Mouse (Mus musculus): Measurements from ENCODE around the gene Itpr3. TPM values are rescaled to one million over a fixed set of nuclear protein-coding genes. Genes with fewer than 3 reads are reported as not detected.

The Itpr3 gene
- total and polyA plus RNA-seq, 3 experiments = 4.6 to 6.7 (median 6.2) TPM

DNA sequence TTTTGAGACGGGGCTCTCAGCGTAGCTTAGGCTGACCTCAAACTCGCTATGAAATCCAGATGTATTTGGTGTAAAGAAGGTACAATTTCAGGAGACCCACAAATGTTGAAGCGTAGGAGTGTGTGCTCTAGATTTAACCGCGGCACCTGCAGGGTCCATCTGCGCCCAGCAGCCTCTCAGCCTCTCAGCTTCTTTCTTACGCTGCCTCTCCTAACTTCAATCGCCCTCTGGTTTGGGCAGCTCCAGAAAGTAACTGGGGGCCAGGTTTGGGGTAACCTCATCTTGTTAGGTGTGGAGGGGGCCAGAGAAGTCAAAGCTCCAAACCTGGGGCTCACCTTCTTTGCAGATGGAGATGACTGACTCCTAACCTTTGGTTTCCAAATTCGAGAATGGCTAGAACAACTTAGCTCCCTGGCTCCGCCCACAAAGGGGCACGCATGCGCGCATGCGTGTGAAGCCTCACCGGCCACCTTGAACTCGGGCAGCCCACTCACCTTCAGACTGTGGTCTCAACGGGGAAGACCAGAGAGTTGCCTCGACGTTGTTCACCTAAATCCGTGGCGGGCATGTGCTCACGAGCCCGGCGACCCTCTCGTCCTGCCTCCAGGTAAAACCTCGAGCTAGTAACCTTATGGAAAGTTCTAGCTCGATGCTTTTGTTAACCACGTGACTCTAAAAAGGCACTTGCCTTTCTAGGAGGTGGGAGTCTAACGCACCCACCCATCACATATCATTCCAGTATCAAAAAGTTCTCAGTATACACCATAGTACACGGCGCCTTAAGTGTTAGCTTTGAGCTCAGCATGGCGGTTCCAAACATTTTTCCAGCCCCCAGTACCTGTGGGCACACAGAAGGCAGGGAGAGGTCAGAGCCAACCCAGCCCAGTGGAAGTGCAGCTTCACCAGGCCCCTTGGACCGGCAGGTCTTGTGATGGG lies 39.3 kb upstream of the Itpr3 start:
- DNase-seq = peak; percentile 89 to 92
- intact Hi-C loops (cut with DNase I) = no loop called here
- H3K27ac ChIP-seq = peak overlapping the region; percentile 92
- no peaks in the 10 kb centered on the region for H3K36me3 ChIP-seq (ENCODE audit: control insufficient read depth, insufficient read depth, low read length)
- peak overlapping the region; percentile 79 for H3K4me3 ChIP-seq
- H3K27me3 ChIP-seq (ENCODE audit: control insufficient read depth, insufficient read depth, low read length) = no peaks in the 10 kb centered on the region
- 9% methylated on average over 34 of the region's 34 CpGs for WGBS
- H3K79me2 ChIP-seq (replicated peaks; ENCODE audit: control insufficient read depth, insufficient read depth, low read length) = no peaks in the 10 kb centered on the region
- H3K4me1 ChIP-seq (ENCODE audit: control insufficient read depth, insufficient read depth, low read length) = peaks cover 4% of the 10 kb centered on the region; the same call in 1 of the 2 replicates
- peak overlapping the region; percentile 63 for H3K9ac ChIP-seq (ENCODE audit: low read depth, low read length)
- TF ChIP-seq CTCF (IDR thresholded peaks at IDR 0.05) (no peak), POLR2A (IDR thresholded peaks at IDR 0.05; ENCODE audit: insufficient read depth, low read depth, low read length) (peak; percentile 75), EP300 (IDR thresholded peaks at IDR 0.05; ENCODE audit: insufficient read depth, low read depth, low read length) (0 out of 2 replicates have a peak, but pooled peaks have one; percentile 11)

DNA sequence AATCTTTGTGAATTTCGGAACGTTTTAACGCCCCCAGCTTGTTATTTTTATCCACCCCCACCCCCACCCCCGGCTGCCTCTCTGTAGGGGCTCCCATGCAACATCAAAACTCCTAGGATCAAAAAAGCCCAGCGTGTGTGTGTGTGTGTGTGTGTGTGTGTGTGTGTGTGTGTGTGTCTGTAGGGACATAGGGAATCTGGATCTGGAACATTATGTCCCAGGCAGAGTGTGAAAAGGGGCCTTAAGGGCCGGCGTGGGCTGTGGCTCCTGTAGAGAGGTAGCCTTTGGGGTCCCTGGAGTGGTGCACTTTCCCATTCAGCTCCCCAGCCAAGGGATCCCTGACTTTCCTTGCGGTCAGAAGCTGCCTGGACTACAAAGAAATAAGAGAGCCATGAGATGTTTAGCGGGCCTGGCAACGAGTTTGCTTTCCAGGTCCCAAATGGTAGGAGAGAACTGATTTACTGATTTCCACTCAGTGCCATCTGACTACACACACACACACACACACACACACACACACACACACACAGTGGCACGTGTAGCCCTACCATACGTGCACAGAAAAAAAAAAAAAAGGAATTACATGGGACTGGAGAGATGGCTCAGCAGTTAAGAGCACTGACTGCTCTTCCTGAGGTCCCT lies 38.4 kb upstream of the Itpr3 start:
- H3K79me2 ChIP-seq (replicated peaks; ENCODE audit: control insufficient read depth, insufficient read depth, low read length) = no peaks in the 10 kb centered on the region
- H3K9ac ChIP-seq (ENCODE audit: low read depth, low read length) = peak overlapping the region; percentile 63
- H3K27me3 ChIP-seq (ENCODE audit: control insufficient read depth, insufficient read depth, low read length) = no peaks in the 10 kb centered on the region
- 29% methylated on average over 12 of the region's 12 CpGs for WGBS
- H3K4me1 ChIP-seq (ENCODE audit: control insufficient read depth, insufficient read depth, low read length) = peaks cover 4% of the 10 kb centered on the region; the same call in 1 of the 2 replicates
- intact Hi-C loops (cut with DNase I) = no loop called here
- no peaks in the 10 kb centered on the region for H3K36me3 ChIP-seq (ENCODE audit: control insufficient read depth, insufficient read depth, low read length)
- no peak for DNase-seq
- peak overlapping the region; percentile 92 for H3K27ac ChIP-seq
- TF ChIP-seq POLR2A (IDR thresholded peaks at IDR 0.05; ENCODE audit: insufficient read depth, low read depth, low read length) = no peak
- TF ChIP-seq EP300 (IDR thresholded peaks at IDR 0.05; ENCODE audit: insufficient read depth, low read depth, low read length) = no peak
- no peak for TF ChIP-seq CTCF (IDR thresholded peaks at IDR 0.05)
- peak overlapping the region; percentile 79 for H3K4me3 ChIP-seq

DNA sequence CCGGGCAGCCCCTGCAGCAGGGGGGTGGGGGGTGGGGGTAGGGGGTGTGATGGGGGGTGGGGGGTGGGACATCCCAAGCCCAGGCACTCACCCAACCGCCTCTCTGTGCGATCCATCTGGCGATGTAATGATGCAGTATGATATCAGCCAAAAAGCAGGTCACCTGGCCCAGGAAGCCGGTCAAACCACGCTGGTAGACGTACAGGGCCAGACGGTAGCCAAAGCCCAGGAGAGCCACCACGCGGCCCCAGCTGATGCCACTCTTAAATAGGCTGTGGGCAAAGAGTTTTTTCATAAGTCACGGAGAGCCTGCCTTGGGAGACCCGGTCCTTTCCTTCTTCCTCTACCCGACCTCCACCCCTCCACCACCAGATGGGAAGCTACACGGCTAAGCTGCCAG lies 36.0 kb upstream of the Itpr3 start:
- no peak overlapping the region for H3K27ac ChIP-seq
- H3K36me3 ChIP-seq (ENCODE audit: control insufficient read depth, insufficient read depth, low read length) = no peaks in the 10 kb centered on the region
- no peak for TF ChIP-seq POLR2A (IDR thresholded peaks at IDR 0.05; ENCODE audit: insufficient read depth, low read depth, low read length)
- no peak for TF ChIP-seq EP300 (IDR thresholded peaks at IDR 0.05; ENCODE audit: insufficient read depth, low read depth, low read length)
- TF ChIP-seq CTCF (IDR thresholded peaks at IDR 0.05) = no peak
- no peak overlapping the region for H3K4me3 ChIP-seq
- no peak overlapping the region for H3K9ac ChIP-seq (ENCODE audit: low read depth, low read length)
- H3K79me2 ChIP-seq (replicated peaks; ENCODE audit: control insufficient read depth, insufficient read depth, low read length) = no peaks in the 10 kb centered on the region
- H3K4me1 ChIP-seq (ENCODE audit: control insufficient read depth, insufficient read depth, low read length) = peaks cover 4% of the 10 kb centered on the region; the same call in 1 of the 2 replicates
- H3K27me3 ChIP-seq (ENCODE audit: control insufficient read depth, insufficient read depth, low read length) = no peaks in the 10 kb centered on the region
- 91% methylated on average over 14 of the region's 14 CpGs for WGBS
- intact Hi-C loops (cut with DNase I) = no loop called here
- DNase-seq = no peak

DNA sequence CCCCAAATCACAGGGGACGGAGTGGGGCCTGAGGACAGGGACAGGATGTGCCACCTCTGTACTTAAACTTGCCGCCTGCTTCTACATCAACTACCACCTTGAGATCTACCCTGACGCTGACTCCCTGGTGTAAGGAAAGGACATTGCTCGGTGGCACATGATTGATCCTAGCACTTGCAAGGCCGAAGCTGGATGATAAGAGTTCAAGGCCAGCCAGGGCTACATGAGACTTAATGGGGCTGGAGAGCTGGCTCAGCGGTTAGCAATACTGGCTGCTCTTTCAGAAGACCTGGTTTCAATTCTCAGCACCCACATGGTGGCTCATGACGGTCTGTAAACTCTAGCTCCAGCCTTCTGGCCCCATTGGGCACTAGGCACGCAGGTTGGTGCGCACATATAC lies 35.4 kb upstream of the Itpr3 start:
- Histone ChIP-seq H3K4me1 (ENCODE audit: control insufficient read depth, insufficient read depth, low read length) (peaks cover 4% of the 10 kb centered on the region; the same call in 1 of the 2 replicates), H3K79me2 (replicated peaks; ENCODE audit: control insufficient read depth, insufficient read depth, low read length) (no peaks in the 10 kb centered on the region), H3K27ac (no peak overlapping the region), H3K36me3 (ENCODE audit: control insufficient read depth, insufficient read depth, low read length) (no peaks in the 10 kb centered on the region), H3K9ac (ENCODE audit: low read depth, low read length) (no peak overlapping the region), H3K4me3 (no peak overlapping the region), H3K27me3 (ENCODE audit: control insufficient read depth, insufficient read depth, low read length) (no peaks in the 10 kb centered on the region)
- intact Hi-C loops (cut with DNase I) = no loop called here
- WGBS = 91% methylated on average over 9 of the region's 9 CpGs
- TF ChIP-seq EP300 (IDR thresholded peaks at IDR 0.05; ENCODE audit: insufficient read depth, low read depth, low read length) = no peak
- no peak for TF ChIP-seq POLR2A (IDR thresholded peaks at IDR 0.05; ENCODE audit: insufficient read depth, low read depth, low read length)
- TF ChIP-seq CTCF (IDR thresholded peaks at IDR 0.05) = no peak
- DNase-seq = no peak

DNA sequence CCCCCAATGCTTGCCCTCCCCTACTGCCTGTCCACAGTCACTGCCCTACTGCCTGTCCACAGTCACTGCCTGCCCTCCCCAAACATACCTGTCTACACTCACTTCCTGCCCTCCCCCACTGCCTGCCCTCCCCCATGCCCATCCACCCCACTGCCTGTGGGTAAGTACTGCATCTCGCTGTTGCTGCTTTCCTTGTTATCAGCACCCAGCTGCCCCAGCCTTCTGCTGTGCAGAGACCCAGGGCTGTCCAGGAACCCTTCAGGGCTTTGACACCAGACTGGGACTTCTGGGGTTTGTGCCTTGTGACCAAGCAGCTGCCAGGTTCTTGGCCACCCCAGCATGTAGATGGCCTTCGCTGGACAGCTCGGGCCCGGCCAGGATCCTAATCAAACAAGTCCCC lies 33.8 kb upstream of the Itpr3 start:
- Histone ChIP-seq H3K36me3 (ENCODE audit: control insufficient read depth, insufficient read depth, low read length) (no peaks in the 10 kb centered on the region), H3K9ac (ENCODE audit: low read depth, low read length) (no peak overlapping the region), H3K27ac (no peak overlapping the region), H3K4me1 (ENCODE audit: control insufficient read depth, insufficient read depth, low read length) (0 out of 2 replicates have a peak, but pooled peaks cover 2% of the 10 kb centered on the region), H3K27me3 (ENCODE audit: control insufficient read depth, insufficient read depth, low read length) (no peaks in the 10 kb centered on the region), H3K79me2 (replicated peaks; ENCODE audit: control insufficient read depth, insufficient read depth, low read length) (no peaks in the 10 kb centered on the region), H3K4me3 (no peak overlapping the region)
- intact Hi-C loops (cut with DNase I) = no loop called here
- no peak for DNase-seq
- 78% methylated on average over 4 of the region's 4 CpGs for WGBS
- TF ChIP-seq CTCF (IDR thresholded peaks at IDR 0.05) (no peak), EP300 (IDR thresholded peaks at IDR 0.05; ENCODE audit: insufficient read depth, low read depth, low read length) (no peak), POLR2A (IDR thresholded peaks at IDR 0.05; ENCODE audit: insufficient read depth, low read depth, low read length) (no peak)

Measured in heart, adult 2 months (tissue).